Mouse (Mus musculus) right cerebral cortex, postnatal 4 days (tissue): ENCODE measurements around the gene Fry.

Experiments
- DNase-seq: peaks from one replicate; pipeline ENCODE4 v3.0.0-alpha.2; 2022

The Fry gene

DNA sequence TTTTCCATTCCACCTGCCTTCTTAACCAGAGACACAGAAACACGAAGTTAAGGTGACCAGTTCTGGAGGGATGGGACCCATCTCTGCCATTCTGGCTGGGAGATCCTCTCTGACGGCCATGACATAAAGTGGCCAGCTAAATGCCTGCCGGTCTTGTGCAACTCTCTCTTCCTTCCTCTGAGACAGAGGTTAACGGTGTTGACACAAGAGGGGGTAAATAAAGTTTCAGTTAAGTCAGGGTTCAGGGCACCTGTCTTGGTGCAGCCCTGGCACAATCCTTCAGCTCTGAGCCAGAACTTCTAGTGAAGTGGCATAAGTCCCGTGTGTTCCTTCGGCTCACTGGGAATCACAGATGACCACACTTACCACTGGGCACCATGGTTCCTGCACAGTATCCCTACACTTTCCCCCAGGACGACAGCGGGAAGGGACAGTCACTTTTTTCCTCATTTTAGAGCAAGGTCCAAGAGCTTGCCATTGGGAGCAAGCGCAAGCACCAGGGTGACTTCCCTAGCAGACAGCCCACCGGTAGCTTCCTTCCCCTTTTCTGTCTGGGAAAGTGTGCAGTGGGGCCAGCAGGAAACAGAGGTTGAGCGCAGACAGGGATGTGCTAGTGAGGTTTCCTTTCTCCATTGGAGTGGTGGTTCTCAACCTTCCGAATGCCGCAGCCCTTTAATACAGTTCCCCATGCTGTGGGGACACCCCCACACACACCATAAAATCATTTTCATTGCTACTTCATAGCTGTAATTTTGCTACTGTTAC is 58.0 kb downstream of the Fry start:
- DNase-seq = no peak

DNA sequence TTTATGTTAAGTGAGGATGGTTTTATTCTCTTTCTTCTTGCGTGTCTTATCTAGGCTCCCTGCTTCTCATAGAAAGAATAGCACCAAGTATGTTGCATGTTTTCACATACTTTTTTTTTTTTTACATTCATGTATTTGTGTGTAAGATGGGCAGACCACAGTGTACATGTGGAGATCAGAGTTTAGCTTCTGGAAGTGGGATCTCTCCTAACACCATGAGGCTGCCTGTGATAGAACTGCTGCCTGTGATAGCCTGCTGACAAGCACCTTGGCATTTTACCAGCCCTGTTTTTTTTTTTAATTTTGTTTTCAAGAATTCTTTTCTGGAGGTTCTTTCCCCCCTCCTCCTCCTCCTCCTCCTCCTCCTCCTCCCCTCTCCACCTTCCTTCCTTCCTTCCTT is 59.3 kb downstream of the Fry start:
- no peak for DNase-seq

DNA sequence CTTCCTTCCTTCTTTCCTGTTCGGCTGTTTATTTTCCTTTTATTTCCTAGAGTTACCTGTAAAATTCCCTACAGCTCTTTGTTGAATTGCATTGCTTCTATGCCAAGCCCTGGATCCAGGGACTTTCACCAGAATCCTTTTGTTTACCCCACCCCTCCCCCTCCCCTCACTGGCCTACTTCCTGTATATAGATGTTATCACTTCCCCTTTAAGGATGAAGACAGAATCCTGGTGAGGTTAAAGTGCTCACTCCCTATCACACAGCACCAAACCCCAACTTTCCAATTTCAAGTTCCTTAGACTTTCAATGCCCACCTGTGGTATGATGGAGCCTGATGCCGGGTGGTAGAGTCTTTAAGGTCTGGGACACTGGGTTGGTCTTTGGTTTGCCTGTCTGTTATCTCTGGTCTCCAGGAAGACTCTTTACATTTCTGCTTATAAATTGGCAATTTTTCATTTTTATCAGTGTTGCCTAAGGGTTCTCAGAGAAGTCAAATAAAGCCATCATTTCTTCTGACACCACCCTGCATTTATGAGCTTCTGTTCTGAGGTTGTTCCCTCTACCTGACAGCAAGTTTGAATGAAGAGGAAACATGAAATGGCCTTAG is 59.9 kb downstream of the Fry start:
- DNase-seq = no peak

DNA sequence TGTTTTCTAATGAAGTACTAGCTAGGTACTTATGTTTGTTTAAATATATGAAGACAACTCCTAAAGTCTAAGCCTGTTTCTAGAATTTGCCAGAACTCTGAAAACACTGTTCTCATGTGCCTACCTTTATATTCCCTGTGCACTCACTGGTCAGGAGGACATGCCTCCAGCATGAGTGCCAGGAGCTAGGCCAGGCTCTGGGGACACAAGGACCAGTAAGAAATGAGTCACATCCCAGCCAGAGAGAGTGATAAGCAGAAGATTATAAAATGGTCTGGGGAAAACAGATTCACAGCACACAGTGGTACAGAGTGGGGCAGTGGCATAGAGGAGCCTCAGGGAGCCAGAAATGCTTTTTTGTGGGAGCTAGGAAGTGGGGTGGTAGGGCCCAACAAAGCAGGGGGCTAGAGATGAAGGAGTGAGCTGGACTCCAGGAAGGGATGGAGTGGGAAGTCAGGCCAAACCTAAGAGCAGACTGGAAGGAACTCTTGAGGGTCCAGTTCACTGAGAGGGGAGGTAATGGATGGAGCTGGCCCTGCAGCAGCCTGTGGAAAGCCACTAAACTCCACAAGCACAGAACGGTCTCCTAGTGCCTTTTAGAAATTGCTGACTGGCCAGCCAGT is 62.7 kb downstream of the Fry start:
- no peak for DNase-seq

DNA sequence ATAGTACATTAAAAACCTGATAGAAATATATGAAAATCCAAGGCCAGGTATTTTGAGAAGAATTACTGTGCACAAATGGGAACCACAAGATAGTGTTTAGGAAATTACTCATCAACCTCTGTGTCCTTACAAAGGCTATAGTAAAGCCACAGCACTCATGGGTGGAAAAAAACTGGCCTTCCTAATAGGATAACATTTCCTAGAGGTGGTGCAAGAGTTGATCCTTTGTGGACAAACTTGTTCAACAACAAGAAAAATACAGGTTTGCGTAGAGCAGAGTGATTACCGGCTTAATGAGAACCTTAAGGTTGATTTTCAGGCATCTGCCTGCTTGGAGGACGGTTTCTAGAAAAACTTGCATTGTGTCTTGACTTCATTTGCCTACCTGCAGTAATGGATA is 66.5 kb downstream of the Fry start:
- DNase-seq = no peak

DNA sequence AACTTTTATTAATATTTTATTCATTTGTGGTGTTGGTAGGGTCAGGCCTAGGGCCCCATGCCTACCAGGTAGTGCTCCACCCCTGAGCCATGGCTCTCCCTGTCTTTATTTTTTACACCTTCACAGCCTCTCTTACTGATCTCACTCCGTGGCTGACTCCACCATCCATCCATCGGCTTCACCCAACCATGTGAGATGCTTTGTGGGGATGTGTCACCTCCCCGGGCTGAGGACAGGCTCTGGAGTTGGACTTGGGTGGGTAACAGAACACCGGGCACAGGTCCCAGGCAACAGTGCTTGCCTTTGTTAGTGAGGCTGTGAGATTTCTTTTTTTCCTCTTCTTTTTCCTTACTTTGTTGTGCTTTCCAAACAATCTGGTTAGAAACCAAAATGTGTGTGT is 67.7 kb downstream of the Fry start:
- DNase-seq = no peak

DNA sequence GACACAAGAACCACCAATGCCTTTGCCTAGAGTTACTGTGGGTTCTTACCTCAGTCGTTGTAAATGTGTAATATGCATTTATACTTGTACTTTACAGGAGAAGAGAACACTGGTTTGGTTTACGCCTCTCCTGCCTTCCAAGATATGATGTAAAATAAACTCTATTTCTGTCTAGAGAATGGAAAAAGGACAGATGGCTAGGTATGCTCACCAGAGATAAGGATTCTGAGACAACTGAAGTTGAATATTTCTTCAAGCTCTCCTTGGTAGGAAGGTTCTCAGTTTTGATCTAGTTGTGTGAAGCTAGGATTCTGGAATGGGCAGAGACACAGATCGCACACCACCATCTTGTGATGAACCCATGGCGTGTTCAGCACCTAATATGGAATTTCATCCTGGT is 68.2 kb downstream of the Fry start:
- no peak for DNase-seq

DNA sequence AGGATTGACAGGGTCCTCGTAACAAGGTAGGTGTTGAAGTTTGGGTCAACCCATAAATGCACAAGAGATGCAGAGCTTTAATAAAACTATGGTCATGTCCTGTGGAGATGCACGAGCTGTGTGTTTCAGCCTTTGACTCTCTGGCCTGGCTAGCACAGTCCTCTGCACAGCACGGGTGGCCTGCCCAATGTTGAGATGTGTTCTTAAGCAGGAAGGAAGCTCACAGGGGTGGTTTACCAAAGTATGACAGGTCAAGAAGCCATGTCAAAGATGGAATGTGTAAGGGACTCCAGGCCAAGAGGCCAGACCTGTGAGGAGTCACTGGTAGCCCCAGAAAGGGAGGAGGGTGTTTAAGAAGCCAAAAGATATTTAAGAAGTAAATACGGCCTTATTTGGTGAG is 69.6 kb downstream of the Fry start:
- no peak for DNase-seq

DNA sequence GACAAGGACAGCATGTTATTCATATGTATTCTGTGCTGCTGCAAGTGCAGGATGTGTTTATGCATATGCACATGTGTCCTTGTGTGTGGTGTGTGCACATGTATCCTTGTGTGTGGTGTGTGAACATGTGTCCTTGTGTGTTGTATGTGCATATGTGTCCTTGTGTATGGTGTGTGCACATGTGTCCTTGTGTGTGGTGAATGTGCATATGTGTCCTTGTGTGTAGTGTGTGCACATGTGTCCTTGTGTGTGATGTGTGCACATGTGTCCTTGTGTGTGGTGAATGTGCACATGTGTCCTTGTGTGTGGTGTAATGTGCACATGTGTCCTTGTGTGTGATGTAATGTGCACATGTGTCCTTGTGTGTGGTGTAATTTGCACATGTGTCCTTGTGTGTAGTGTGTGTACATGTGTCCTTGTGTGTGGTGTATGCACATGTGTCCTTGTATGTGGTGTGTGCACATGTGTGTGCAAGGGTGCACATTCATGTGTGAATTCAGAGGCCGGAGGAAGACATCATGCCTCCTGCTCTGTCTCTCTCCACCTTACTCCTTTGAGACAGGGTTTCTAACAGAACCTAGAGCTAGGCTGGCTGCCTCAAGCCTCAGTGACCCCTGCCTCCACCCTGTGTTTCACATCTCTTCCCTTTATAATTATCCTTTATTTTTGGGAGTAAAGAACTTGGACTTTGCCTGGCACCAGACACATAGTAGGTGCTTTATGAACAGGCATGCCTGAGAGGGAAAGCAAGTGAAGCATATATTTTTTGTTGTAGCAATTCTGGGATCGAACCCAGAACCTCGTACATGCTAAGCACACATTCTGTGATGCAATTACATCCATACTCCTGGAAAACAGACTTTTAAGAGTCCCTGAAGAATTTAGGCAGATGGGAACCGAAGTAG is 72.3 kb downstream of the Fry start:
- DNase-seq = no peak

DNA sequence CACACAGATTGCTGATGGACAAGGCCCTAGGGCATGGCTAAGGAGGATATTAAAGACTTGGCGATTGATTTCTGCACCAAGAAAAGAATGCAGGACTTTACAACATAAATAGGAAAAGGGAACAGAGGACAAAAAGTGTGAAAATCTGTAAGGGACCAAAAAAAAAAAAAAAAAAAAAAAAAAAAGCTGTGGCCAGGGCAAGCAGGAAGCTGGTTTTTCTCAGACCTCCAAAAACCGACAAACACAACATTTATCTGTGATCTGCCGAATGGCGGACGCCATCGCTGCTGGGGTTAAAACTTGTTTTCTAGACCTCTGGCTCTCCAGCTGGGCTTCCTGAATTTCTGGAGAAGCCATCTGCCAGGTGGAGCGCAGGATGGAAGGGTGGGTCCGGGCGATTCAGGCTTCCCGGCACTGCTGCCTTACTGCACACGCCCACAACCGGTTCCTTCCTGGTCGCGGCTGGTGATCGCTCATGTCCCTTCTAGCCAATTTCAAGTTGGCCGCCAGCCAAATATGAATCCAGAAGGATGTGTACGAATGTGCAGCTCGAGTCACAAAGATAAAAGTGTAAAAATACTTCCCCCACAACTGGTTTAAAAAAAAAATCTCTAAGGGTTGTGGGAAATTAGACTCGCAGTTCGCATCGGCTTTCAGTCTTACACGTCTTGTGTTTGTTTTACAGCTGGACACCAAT is 77.2 kb downstream of the Fry start:
- DNase-seq = peak; percentile 69

DNA sequence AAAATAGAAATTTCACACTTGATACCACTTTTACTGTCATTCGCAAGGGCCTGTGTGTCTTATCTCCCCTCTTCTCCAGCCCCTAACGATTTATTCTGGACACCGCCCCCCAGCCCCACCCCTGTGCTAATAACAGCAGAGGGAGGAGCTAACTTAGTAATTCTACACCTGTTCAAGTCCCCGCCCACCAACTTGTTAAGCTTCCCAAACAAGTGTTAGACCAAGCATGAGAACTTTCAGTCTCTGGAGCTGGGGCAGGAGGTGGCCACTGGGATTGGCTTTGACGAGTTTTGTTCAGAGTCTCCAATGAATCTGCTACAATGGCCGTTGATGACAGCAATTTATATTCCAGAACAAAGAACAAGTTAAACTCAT is 77.8 kb downstream of the Fry start:
- DNase-seq = no peak

DNA sequence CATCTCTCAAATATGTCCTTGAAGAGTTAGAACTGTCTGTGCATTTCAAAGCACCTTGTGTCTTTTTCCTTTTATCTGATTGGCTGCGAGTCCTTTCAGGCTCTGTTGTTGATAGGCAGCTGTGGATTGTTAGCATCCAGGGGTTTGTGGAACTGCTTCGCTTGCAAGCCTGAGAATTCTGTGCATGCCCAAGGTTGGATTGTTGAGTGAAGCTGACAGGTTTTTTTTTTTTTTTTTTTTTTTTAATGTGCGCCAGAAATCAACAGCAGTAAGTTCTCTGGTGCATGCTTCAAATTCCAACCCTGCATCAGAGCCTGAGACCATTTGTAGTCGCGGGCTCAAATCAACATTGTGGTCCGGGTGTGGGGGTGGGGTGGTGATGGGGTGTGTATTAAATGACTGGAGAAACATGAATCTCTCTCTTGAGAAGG is 78.5 kb downstream of the Fry start:
- DNase-seq = no peak

DNA sequence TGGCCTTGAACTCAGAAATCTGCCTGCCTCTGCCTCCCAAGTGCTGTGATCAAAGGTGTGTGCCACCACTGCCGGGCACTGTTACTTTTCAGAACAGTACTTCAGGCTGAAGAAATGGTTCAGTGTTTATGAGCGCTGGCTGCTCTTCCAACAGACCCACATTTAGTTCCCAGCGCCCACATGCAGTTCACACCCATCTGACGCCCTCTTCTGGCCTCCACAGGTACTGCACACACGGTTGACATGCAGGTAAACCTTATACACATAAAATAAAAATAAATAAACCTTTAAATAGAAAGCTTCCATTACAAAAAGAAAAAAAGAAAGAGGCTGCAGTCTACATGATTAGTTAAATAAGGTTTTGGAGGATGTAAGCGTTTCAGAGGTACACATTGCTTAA is 88.3 kb downstream of the Fry start:
- no peak for DNase-seq

DNA sequence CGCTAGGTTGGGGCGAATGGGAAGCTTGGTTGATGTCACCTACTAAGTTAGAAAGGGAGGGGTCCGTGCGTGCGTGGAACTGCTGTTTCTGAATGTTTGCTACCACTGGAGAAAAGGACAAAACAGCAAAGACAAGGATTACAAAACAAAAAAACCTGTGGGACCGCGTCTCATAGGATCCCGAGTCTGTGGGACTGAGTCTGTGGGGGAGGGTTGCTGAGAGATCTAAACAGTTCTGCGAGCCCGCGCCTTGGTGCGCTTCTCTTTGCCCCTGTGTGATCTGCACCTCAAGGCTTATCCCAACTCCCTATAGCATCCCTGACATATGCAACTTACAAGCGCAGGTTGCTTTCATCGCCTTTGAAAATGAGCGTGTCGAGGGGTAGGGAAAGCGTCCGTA is 89.2 kb downstream of the Fry start:
- no peak for DNase-seq

DNA sequence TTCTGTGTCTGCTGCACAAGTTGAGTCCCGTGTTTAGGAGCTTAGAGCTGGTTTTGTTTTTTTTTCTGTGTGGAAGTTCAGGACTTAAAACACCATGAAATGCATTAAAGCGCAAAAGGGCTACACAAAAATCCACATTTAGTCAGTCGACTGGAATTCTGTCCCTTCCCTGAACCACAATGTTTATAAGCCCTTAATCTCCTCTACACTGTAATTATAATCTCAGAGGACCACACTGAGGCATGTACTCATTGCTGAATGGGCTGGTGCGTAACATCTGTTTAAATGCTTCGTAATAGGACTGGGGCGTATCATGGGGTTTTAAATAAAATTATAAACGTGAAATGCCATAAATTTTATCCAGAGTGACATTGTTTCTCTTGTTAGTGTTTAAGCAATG is 89.6 kb downstream of the Fry start:
- no peak for DNase-seq

DNA sequence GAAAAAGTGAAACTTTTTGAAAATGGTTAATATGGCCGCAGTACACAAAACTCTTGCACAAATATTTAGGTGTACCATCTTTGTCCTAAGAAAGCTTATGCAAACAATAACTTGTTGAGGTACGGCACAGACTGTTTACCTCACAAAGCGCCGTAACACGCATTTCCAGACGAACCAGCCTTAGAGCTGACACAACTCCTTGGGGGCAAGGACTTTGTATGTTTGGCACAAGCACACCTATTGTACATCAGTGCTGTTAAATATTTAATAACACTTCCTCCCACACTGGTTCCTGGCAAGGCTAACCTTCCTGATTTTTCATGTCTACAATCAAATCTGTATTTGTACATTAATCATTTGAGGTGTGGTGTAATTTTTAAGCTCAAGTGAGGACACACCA is 95.6 kb downstream of the Fry start:
- no peak for DNase-seq

DNA sequence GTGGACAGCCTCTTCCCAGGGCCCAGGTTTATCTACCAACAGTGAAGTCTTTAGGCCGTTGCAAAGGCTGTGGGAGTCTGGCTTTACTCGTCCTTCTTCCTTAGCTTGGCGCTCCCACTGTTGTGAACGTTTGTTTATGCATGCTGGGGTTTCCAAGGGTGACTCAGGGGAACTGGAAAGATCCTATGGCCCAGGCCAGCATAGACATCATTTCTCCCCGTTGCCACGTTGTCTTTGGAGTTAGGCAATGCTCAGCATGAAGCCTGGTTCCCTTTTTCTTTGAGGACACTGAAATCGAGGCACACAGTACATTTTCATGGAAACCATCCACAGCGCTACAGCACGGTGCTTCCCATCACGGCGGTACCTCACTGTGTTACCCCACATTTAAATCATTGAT is 97.6 kb downstream of the Fry start:
- DNase-seq = no peak

DNA sequence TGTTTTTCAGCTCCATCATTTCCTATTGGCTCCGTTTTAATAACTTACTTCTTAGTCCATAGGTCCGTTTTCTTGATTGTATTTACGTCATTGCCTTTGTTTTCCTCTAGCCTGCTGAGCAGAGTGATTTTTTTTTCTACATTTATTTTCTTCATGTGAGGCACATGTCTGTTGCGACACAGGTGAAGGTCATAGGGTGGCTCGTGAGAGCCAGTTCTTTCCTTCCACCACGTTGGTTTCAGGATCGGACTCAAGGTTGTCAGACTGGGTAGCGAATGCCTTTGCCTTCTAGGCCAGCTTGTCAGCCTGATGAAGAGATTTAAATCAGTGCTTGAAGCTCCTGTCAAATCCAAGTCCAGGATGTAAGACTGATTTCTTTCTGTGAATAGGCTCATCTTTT is 101.0 kb downstream of the Fry start:
- DNase-seq = no peak

DNA sequence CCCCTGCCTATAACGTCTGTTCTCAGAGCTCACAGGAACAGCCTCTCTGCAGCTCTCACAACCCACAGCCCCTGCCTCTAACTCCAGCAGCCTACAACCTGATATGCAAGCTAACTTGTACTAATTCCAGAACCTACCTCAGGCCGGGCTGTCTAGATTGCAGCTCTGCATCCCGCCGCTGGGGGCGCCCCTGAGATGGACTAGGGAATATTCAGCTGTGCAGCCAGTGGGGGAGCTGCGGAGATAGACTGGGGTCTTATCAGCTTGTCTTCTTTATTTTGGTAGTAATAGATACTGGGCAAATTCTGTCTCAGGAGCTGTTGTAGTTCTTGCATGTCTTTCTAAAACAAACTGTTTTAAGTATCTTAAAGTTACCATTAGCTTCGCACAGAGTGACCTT is 101.9 kb downstream of the Fry start:
- peak; percentile 55 for DNase-seq

DNA sequence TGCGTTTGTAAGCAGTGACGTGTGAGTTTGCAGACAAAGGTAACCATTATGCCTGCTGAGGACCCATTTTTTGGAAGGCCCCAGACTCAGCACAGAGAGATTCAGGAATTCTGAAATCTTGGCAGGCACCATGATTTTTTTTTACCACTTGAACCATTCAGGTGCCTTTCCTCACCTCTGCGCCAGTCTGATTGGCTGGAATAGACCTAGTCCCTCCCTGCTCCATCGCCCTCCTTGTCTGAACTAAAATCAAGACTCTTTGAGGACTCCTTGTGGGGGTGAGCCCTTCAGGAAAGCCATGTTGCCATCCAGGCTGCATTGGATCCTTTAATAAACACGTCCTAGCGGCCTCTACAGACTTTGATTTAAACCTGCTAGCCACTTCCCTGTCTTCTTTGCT is 103.4 kb downstream of the Fry start:
- DNase-seq = no peak

DNA sequence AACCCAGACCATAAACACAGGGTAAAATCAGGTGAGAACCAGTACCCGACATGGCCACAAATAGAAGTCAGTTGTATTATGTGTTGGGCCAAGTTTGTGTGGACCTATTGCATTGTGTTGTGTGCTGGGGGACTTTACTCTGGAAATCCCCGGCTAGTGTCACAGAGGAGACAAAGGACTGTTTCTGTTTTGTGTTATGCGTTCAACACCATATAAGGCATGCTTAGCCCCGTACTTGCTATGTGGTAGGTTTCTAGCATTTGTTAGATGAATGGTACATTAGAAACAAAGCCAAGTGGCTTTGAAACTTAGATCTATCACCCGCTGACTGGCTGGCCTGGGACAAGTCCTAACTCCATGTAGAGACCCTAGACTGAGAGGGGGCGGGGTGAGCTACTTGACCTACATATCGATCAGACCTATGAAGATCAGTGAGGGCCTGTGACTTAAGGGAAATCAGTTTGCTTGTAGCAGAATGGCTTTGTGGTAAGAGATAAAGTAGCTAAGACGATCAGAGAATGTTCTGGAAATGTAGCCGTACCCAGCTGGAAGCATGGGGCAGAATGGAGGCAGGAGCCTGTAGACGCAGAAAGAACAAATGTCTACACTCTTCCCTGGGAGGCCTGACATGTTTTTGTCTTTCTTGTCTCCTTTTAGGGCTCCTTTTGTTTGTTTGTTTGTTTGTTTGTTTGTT is 105.2 kb downstream of the Fry start:
- no peak for DNase-seq

DNA sequence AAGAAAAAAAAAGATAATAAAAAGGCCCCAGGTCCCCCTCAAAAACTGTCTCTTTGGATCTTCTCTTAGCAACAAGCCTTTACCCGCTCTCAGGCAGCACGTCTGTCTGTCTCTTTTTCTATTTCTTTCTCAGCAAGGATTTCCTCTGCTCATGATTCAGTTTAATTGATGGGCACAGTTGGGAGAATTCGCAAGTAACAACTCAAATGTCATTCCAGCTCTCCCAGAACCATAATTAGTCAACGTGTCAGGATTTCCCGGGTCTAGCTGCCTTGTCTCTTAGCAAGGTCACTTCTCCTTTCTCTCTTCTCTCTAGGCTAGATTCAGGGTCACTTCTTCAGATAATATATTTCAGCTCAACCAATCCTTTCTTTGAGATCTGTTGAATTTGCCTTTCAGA is 110.6 kb downstream of the Fry start:
- DNase-seq = no peak
